Mouse (Mus musculus) liver, postnatal 0 days (tissue): ENCODE results near the gene Cercam.

ENCODE experiments used
- CTCF ChIP-seq: sonication (generic); IDR thresholded peaks from 2 replicates; pipeline ENCODE4 v1.5.1; 2016; ENCODE audit warnings: antibody characterized with exemption, low read depth
- EP300 ChIP-seq: IDR thresholded peaks from 2 replicates; pipeline ENCODE4 v1.6.1; 2016; ENCODE audit warnings: antibody characterized with exemption, low read depth, mild to moderate bottlenecking

GRCm38 (mm10) chr2:29857967-29858366 is 11.0 kb upstream of the Cercam start:
- no peak for TF ChIP-seq CTCF
- no peak for TF ChIP-seq EP300
